Mouse (Mus musculus) midbrain, postnatal 0 days (tissue): ENCODE results near the gene Lcn2. TPM values are rescaled to one million over a fixed set of nuclear protein-coding genes. Genes with fewer than 3 reads are reported as not detected.
A peak's percentile ranks its signal among the peaks of the same experiment; 100 is the strongest.

Experiments used
- ATAC-seq: fragments of 200-750 bp; cut with Nextera tagmentation; 2 replicates; pipeline ENCODE4 v1.8.0; 2017; ENCODE audit warnings: moderate number of reproducible peaks, mild to moderate bottlenecking, moderate TSS enrichment, moderate library complexity; ENCODE audit not compliant: low FRiP score
- DNase-seq: peaks from one replicate; pipeline ENCODE4 v3.0.0-alpha.2; 2015; ENCODE audit warnings: low spot score
- H3K27ac ChIP-seq: fragments of 300-500 bp; sonication (generic); 2 replicates; pipeline ENCODE4 v1.5.1; 2014; ENCODE audit warnings: low read depth, mild to moderate bottlenecking, low read length, mixed read lengths
- H3K27me3 ChIP-seq: fragments of 300-500 bp; sonication (generic); 2 replicates; pipeline ENCODE4 v1.6.1; 2014; ENCODE audit warnings: low read length, control low read depth, mixed read lengths; ENCODE audit not compliant: insufficient read depth
- H3K36me3 ChIP-seq: fragments of 300-500 bp; sonication (generic); 2 replicates; pipeline ENCODE4 v1.6.1; 2014; ENCODE audit warnings: low read length, control low read depth, mixed read lengths; ENCODE audit not compliant: insufficient read depth
- H3K4me1 ChIP-seq: fragments of 300-500 bp; sonication (generic); 2 replicates; pipeline ENCODE4 v1.6.1; 2014; ENCODE audit warnings: mild to moderate bottlenecking, control low read depth, antibody characterized with exemption, low read length, mixed read lengths; ENCODE audit not compliant: insufficient read depth
- H3K4me2 ChIP-seq: fragments of 300-500 bp; sonication (generic); 2 replicates; pipeline ENCODE4 v1.6.1; 2014; ENCODE audit warnings: low read depth, mild to moderate bottlenecking, low read length, mixed read lengths; ENCODE audit not compliant: poor library complexity, severe bottlenecking
- H3K4me3 ChIP-seq: fragments of 300-500 bp; sonication (generic); 2 replicates; pipeline ENCODE4 v1.5.1; 2014; ENCODE audit warnings: low read depth, mild to moderate bottlenecking, low read length, moderate library complexity
- H3K9ac ChIP-seq: fragments of 300-500 bp; sonication (generic); replicated peaks from 2 replicates; pipeline ENCODE4 v1.6.1; 2014; ENCODE audit warnings: mild to moderate bottlenecking, low read length, moderate library complexity, mixed read lengths; ENCODE audit not compliant: poor library complexity, severe bottlenecking
- H3K9me3 ChIP-seq: fragments of 300-500 bp; sonication (generic); 2 replicates; pipeline ENCODE4 v1.6.1; 2016; ENCODE audit warnings: low read length, control low read depth
- CTCF ChIP-seq: IDR thresholded peaks from 2 replicates; pipeline ENCODE4 v1.5.1; 2016; ENCODE audit warnings: antibody characterized with exemption, mild to moderate bottlenecking
- WGBS: fragments of 180-500 bp; shearing (Covaris S2); extraction: QIAGEN DNeasy Blood & Tissue Kit; methylation state at CpG from one replicate; pipeline ENCODE4 v1.1.7; 2014; 5-methylcytosine and 5-hydroxymethylcytosine counted together
- polyA plus RNA-seq: library from polyadenylated mRNA; unstranded; fragments of >200 nt; fragmentation: Nextera tagmentation; extraction: Ambion mirVana; gene quantifications from 2 replicates; pipeline ENCODE4 v1.2.1, GENCODE M21; 2015
- total RNA-seq: library from RNA; depleted of rRNA; stranded (reverse); fragments of >200 nt; gene quantifications from 2 replicates; pipeline ENCODE4 v1.2.3, GENCODE M21; 2014

Gene Lcn2
- total and polyA plus RNA-seq, 2 experiments from 2014 or later = 0.35 TPM; not detected in 1

GRCm38 (mm10) chr2:32360741-32361140 lies 27.3 kb downstream of the Lcn2 start:
- H3K4me3 ChIP-seq = peak overlapping the region; percentile 22
- peak overlapping the region; percentile 27; the same call in 1 of the 2 replicates for H3K27ac ChIP-seq
- H3K36me3 ChIP-seq = no peaks in the 10 kb centered on the region; the same call in 1 of the 2 replicates
- no peak for TF ChIP-seq CTCF
- peaks cover 10% of the 10 kb centered on the region; the same call in 1 of the 2 replicates for H3K4me1 ChIP-seq
- H3K4me2 ChIP-seq = peak overlapping the region; percentile 55
- no peaks in the 10 kb centered on the region for H3K27me3 ChIP-seq
- H3K9ac ChIP-seq = no peak overlapping the region
- 5% methylated on average over 14 of the region's 14 CpGs for WGBS
- ATAC-seq (no peak), DNase-seq (peak; percentile 76)
- H3K9me3 ChIP-seq = no peaks in the 10 kb centered on the region

- no peak for ATAC-seq
- no peak for DNase-seq
- peaks cover 6% of the 10 kb centered on the region; the same call in 1 of the 2 replicates for H3K4me1 ChIP-seq
- no peak overlapping the region for H3K27ac ChIP-seq
- no peak overlapping the region for H3K4me2 ChIP-seq
- WGBS = 66% methylated on average over 10 of the region's 10 CpGs
- H3K36me3 ChIP-seq = no peaks in the 10 kb centered on the region
- H3K4me3 ChIP-seq = no peak overlapping the region
- no peaks in the 10 kb centered on the region for H3K9me3 ChIP-seq
- no peak for TF ChIP-seq CTCF
- no peak overlapping the region for H3K9ac ChIP-seq
- H3K27me3 ChIP-seq = no peaks in the 10 kb centered on the region
These were observed 29.7 kb downstream of the Lcn2 start for GRCm38 (mm10) chr2:32358381-32358780.

- TF ChIP-seq CTCF = no peak
- ATAC-seq = no peak
- Histone ChIP-seq H3K4me1 (peaks cover 6% of the 10 kb centered on the region; the same call in 1 of the 2 replicates), H3K27me3 (no peaks in the 10 kb centered on the region), H3K4me3 (no peak overlapping the region), H3K9me3 (no peaks in the 10 kb centered on the region), H3K27ac (no peak overlapping the region), H3K4me2 (no peak overlapping the region), H3K36me3 (no peaks in the 10 kb centered on the region), H3K9ac (no peak overlapping the region)
- DNase-seq = no peak
- WGBS = 81% methylated on average over 3 of the region's 3 CpGs
These were observed 30.3 kb downstream of the Lcn2 start for GRCm38 (mm10) chr2:32357710-32358109.

GRCm38 (mm10) chr2:32356216-32356615 lies 31.8 kb downstream of the Lcn2 start:
- Histone ChIP-seq H3K36me3 (no peaks in the 10 kb centered on the region), H3K9me3 (no peaks in the 10 kb centered on the region), H3K27ac (no peak overlapping the region), H3K4me1 (peaks cover under 1% of the 10 kb centered on the region; the same call in 1 of the 2 replicates), H3K9ac (no peak overlapping the region), H3K4me2 (no peak overlapping the region), H3K4me3 (no peak overlapping the region), H3K27me3 (no peaks in the 10 kb centered on the region)
- 85% methylated on average over 10 of the region's 10 CpGs for WGBS
- ATAC-seq (no peak), DNase-seq (no peak)
- no peak for TF ChIP-seq CTCF

GRCm38 (mm10) chr2:32354336-32354895 lies 33.6 kb downstream of the Lcn2 start:
- H3K9ac ChIP-seq = no peak overlapping the region
- WGBS = 93% methylated on average over 3 of the region's 3 CpGs
- no peaks in the 10 kb centered on the region for H3K9me3 ChIP-seq
- H3K27me3 ChIP-seq = no peaks in the 10 kb centered on the region
- H3K4me2 ChIP-seq = no peak overlapping the region
- DNase-seq (no peak), ATAC-seq (no peak)
- H3K36me3 ChIP-seq = no peaks in the 10 kb centered on the region
- H3K27ac ChIP-seq = no peak overlapping the region
- TF ChIP-seq CTCF = no peak
- no peak overlapping the region for H3K4me3 ChIP-seq
- peaks cover 5% of the 10 kb centered on the region; the same call in 1 of the 2 replicates for H3K4me1 ChIP-seq

DNA sequence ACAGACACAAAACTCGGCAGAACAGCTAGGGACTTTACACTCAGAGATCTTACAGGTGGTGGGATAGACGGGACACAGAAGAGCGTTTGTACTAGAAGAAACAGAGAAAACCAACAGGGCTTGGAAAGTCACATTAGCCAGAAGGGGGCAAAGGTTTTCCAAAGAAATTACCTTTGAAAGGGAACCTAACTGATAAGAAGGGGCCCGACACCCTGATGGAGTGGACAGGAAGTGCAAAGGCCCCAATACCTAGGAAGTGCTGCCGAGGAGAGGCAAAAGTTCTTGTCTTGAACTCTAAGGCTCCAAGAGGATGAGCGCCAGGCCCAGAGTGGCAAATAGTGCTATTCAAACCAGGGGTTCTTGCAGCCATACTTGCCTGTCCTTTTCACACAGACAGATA lies 34.2 kb downstream of the Lcn2 start:
- Histone ChIP-seq H3K4me2 (no peak overlapping the region; the same call in 1 of the 2 replicates), H3K9me3 (no peaks in the 10 kb centered on the region), H3K36me3 (no peaks in the 10 kb centered on the region), H3K4me3 (no peak overlapping the region), H3K27me3 (no peaks in the 10 kb centered on the region), H3K4me1 (peaks cover 5% of the 10 kb centered on the region; the same call in 1 of the 2 replicates), H3K9ac (no peak overlapping the region), H3K27ac (no peak overlapping the region)
- 75% methylated on average over 6 of the region's 6 CpGs for WGBS
- ATAC-seq (no peak), DNase-seq (no peak)
- TF ChIP-seq CTCF = no peak
